Mouse (Mus musculus): ENCODE results near the gene Gm42674. TPM values are rescaled to one million over a fixed set of nuclear protein-coding genes. Genes with fewer than 3 reads are reported as not detected.
A peak's percentile ranks its signal among the peaks of the same experiment; 100 is the strongest.

Gm42674 gene
- total RNA-seq, 1 experiment from 2014 or later, result not detected

DNA sequence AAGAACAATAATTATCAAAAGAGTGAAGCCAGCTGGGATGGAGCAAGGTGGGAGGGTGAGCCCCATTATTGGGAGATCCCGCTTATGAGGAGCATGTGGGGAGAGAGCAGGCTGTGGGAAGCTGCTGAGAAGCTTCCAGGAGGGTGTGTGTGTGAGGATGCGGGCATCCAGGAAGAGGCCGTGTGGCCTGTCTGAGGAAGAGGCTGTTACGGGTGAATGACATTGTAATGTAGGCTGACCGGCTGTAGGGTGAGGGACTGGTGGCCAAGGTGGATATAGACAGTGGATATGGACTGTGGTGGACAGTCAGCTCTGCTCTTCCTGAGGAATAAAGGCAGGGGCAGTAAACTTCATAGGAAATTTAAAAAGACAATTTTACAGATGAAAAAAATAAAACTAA, 23.8 kb downstream of the Gm42674 start:
- no peak for DNase-seq

- no peak for DNase-seq
Measured at GRCm38 (mm10) chr3:90626266-90627021, 24.7 kb downstream of the Gm42674 start.

DNA sequence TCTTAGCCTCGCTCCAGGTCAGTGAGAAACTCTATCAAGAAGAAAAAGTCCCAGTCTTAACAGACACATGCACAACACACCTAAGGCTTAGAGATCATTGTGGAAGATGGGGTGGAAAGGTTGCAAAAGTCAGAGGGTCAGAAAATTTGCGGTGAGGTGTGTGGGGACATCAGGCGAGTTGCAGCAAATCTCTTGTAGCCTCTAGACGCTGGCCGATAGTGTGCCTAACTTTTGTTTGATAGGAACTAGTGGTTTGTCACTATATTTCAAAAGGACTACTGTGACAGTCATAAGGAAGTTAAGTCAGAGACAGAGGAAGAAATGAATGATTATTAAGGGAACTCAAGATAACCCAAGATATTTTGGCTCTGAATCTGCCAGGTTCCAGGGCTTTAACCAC, 25.7 kb downstream of the Gm42674 start:
- DNase-seq, result no peak

DNA sequence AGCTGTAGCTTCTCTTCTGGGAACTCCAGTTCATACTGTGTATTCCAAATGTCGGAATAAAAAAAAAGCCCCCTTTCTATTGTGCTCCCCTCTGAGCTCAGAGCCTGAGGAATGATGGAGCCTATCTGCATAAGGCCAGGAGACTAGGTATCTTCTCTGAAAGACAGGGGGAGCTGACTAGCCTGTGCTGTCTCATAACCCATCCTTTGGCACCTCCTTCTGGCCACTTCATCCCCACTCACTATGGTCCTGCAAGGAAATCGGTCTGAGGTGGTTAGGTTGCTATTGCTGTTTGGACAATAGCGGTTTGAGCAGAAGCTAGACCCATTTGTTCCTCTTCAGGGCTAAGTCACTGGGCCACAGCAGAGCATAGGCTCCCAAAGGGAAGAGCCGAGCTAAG, 26.1 kb downstream of the Gm42674 start:
- DNase-seq, result no peak

- DNase-seq, result no peak
Measured at GRCm38 (mm10) chr3:90629298-90629697, 27.6 kb downstream of the Gm42674 start.

DNA sequence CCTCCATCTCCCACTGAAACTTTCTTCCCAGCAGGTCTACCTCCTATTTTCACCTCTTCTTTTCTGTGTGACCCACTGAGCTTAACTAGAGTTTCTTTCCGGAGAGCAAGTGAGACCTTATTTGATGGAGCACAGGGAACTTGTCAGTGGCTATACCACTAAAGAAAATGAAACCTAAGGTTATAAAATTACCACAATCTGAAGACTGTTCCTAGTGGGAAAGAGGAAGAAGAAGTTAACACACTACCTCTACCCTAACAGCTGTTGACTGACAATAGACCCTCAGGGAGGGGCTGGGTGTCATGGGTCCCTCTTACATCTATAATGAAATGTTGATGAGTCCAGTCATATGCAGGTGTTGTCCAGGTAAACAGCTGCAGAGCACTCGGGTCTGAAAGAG, 30.3 kb downstream of the Gm42674 start:
- no peak for DNase-seq

- DNase-seq, result no peak
Measured at GRCm38 (mm10) chr3:90638511-90639275, 37.0 kb downstream of the Gm42674 start.

- DNase-seq, result peak; percentile 21
Measured at GRCm38 (mm10) chr3:90639511-90640154, 37.9 kb downstream of the Gm42674 start.

GRCm38 (mm10) chr3:90640981-90641380, 39.3 kb downstream of the Gm42674 start:
- no peak for DNase-seq

GRCm38 (mm10) chr3:90644220-90644619, 42.5 kb downstream of the Gm42674 start:
- DNase-seq, result peak; percentile 62

GRCm38 (mm10) chr3:90647291-90647690, 45.6 kb downstream of the Gm42674 start:
- no peak for DNase-seq

- no peak for DNase-seq
Measured at GRCm38 (mm10) chr3:90648981-90649380, 47.3 kb downstream of the Gm42674 start.

GRCm38 (mm10) chr3:90649832-90650231, 48.1 kb downstream of the Gm42674 start:
- DNase-seq, result no peak

GRCm38 (mm10) chr3:90652878-90653508, 51.3 kb downstream of the Gm42674 start:
- peak; percentile 67 for DNase-seq

DNA sequence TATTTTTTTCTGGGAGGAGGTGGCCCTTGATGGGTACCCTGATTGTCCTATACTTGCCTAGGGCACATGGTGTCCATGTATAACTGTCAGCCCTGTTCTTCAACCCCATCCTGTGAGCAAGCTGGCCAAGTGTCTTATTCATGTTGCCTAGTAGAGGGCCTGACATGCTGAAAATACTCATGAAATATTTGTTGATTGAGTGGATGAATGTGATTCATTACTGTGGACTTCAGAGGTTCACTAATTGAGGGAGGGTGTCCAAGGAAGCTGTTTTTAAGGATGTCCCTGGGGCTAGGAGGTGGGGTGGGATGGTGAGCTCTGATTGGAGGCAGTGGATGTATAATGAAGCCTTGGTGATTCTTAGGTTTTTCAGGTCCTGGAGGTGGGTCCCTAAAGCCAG, 52.0 kb downstream of the Gm42674 start, which contains the start of gene S100a7a:
S100a7a (plus strand) TSS at position 301 of the 400 bp plus-strand sequence.
- DNase-seq, result no peak

Other genes with a start within 250 kb of the Gm42674 start
- 130 and 146 TPM in 2 replicates for gene Slc27a3, start 212.0 kb upstream of the Gm42674 start, total RNA-seq (2021)
- 91.2 and 92.3 TPM in 2 replicates for gene Ints3, start 168.3 kb upstream of the Gm42674 start, total RNA-seq (2021)
- 224 and 269 TPM in 2 replicates for gene Npr1, start 136.0 kb upstream of the Gm42674 start, total RNA-seq (2021)
- 65.6 and 65.7 TPM in 2 replicates for gene Ilf2, start 125.8 kb upstream of the Gm42674 start, total RNA-seq (2021)
- gene Snapin, start 110.9 kb upstream of the Gm42674 start, total RNA-seq (2021), result 67.2 and 74.0 TPM in 2 replicates
- gene Chtop, start 92.4 kb upstream of the Gm42674 start, total RNA-seq (2021), result 115 and 124 TPM in 2 replicates
- gene S100a1, start 87.5 kb upstream of the Gm42674 start, total RNA-seq (2021), result 108 and 131 TPM in 2 replicates
- gene S100a13, start 87.5 kb upstream of the Gm42674 start, total RNA-seq (2021), result 28.8 and 41.1 TPM in 2 replicates
- gene S100a14, start 75.0 kb upstream of the Gm42674 start, total RNA-seq (2021), result 0.52 and 0.95 TPM in 2 replicates
- gene S100a16, start 64.7 kb upstream of the Gm42674 start, total RNA-seq (2021), result 48.4 and 52.1 TPM in 2 replicates
- not detected in 2 replicates for gene S100a3, start 41.3 kb upstream of the Gm42674 start, total RNA-seq (2021)
- not detected in 2 replicates for gene S100a2, start 11.7 kb upstream of the Gm42674 start, total RNA-seq (2021)
- gene S100a4, start 1.9 kb downstream of the Gm42674 start, total RNA-seq (2021), result 7.3 and 11.2 TPM in 2 replicates
- not detected in 2 replicates for gene S100a5, start 6.6 kb downstream of the Gm42674 start, total RNA-seq (2021)
- 14.2 and 31.3 TPM in 2 replicates for gene S100a6, start 11.0 kb downstream of the Gm42674 start, total RNA-seq (2021)
- gene S100a7a, start 52.1 kb downstream of the Gm42674 start, total RNA-seq (2021), result 0.33 TPM in 1 of 2 replicates, not detected in the other
- 0.76 TPM in 1 of 2 replicates, not detected in the other for gene S100a8, start 67.1 kb downstream of the Gm42674 start, total RNA-seq (2021)
- 0.91 TPM in 1 of 2 replicates, not detected in the other for gene S100a9, start 93.8 kb downstream of the Gm42674 start, total RNA-seq (2021)
- gene Pglyrp4, start 125.0 kb downstream of the Gm42674 start, total RNA-seq (2021), result not detected in 2 replicates
- not detected in 2 replicates for gene Gm5849, start 176.0 kb downstream of the Gm42674 start, total RNA-seq (2021)

All from adrenal gland, postnatal 25 days (tissue).